Mouse (Mus musculus): ENCODE data around the gene Man2b1. TPM values are rescaled to one million over a fixed set of nuclear protein-coding genes. Genes with fewer than 3 reads are reported as not detected.

Gene Man2b1
- polyA plus RNA-seq, 1 experiment: 7.6 TPM

GRCm38 (mm10) chr8:85095566-85095965, 12.5 kb downstream of the Man2b1 start:
- TF ChIP-seq REST (IDR thresholded peaks at IDR 0.05; ENCODE audit: insufficient read depth, insufficient read length) (no peak), USF1 (IDR thresholded peaks at IDR 0.05; ENCODE audit: low read depth) (no peak), MYOD1 (IDR thresholded peaks at IDR 0.05; ENCODE audit: control insufficient read depth in 1 of 3, insufficient read length in 2 of 3, low read depth in 2 of 3) (no peak), POLR2A (IDR thresholded peaks at IDR 0.05; ENCODE audit: insufficient read length, low read depth) (no peak), TCF3 (IDR thresholded peaks at IDR 0.05; ENCODE audit: insufficient read length, low read depth) (no peak), SRF (IDR thresholded peaks at IDR 0.05; ENCODE audit: control insufficient read depth, insufficient read length, low read depth) (no peak), POLR2AphosphoS2 (IDR thresholded peaks at IDR 0.05; ENCODE audit: insufficient read length, low read depth) (no peak), CEBPB (IDR thresholded peaks at IDR 0.05; ENCODE audit: insufficient read depth, poor library complexity, severe bottlenecking) (no peak), MYOG (IDR thresholded peaks at IDR 0.05; ENCODE audit: control insufficient read depth in 1 of 3, insufficient read depth in 1 of 3, insufficient read length in 2 of 3, low read depth in 2 of 3) (no peak), E2F4 (IDR thresholded peaks at IDR 0.05; ENCODE audit: insufficient read depth) (no peak), TCF12 (IDR thresholded peaks at IDR 0.05; ENCODE audit: insufficient read depth, poor library complexity, severe bottlenecking) (no peak), MAX (IDR thresholded peaks at IDR 0.05; ENCODE audit: low read depth) (no peak)
- H3ac ChIP-seq (ENCODE audit: control insufficient read depth, insufficient read length): no peak overlapping the region
- H3K4me3 ChIP-seq: no peak overlapping the region
- H3K79me2 ChIP-seq (ENCODE audit: control insufficient read depth, insufficient read depth): no peaks in the 10 kb centered on the region
- H3K4me2 ChIP-seq (ENCODE audit: low read depth): no peak overlapping the region
- no peaks in the 10 kb centered on the region for H3K27me3 ChIP-seq (ENCODE audit: control insufficient read depth, insufficient read depth, insufficient read length)
- no peaks in the 10 kb centered on the region for H3K36me3 ChIP-seq (ENCODE audit: control insufficient read depth, insufficient read depth)

- H3ac ChIP-seq (ENCODE audit: control insufficient read depth, insufficient read length): no peak overlapping the region
- no peak for TF ChIP-seq POLR2AphosphoS2 (IDR thresholded peaks at IDR 0.05; ENCODE audit: insufficient read length, low read depth)
- TF ChIP-seq MAX (IDR thresholded peaks at IDR 0.05; ENCODE audit: low read depth): no peak
- TF ChIP-seq TCF12 (IDR thresholded peaks at IDR 0.05; ENCODE audit: insufficient read depth, poor library complexity, severe bottlenecking): no peak
- no peak for TF ChIP-seq CEBPB (IDR thresholded peaks at IDR 0.05; ENCODE audit: insufficient read depth, poor library complexity, severe bottlenecking)
- H3K4me2 ChIP-seq (ENCODE audit: low read depth): no peak overlapping the region
- H3K27me3 ChIP-seq (ENCODE audit: control insufficient read depth, insufficient read depth, insufficient read length): no peaks in the 10 kb centered on the region
- H3K4me3 ChIP-seq: no peak overlapping the region
- no peaks in the 10 kb centered on the region for H3K36me3 ChIP-seq (ENCODE audit: control insufficient read depth, insufficient read depth)
- H3K79me2 ChIP-seq (ENCODE audit: control insufficient read depth, insufficient read depth): no peaks in the 10 kb centered on the region
Observed at GRCm38 (mm10) chr8:85096196-85096595, 13.1 kb downstream of the Man2b1 start.

GRCm38 (mm10) chr8:85096850-85097249, 13.8 kb downstream of the Man2b1 start:
- Histone ChIP-seq H3K79me2 (ENCODE audit: control insufficient read depth, insufficient read depth) (no peaks in the 10 kb centered on the region), H3K4me2 (ENCODE audit: low read depth) (no peak overlapping the region), H3K27me3 (ENCODE audit: control insufficient read depth, insufficient read depth, insufficient read length) (no peaks in the 10 kb centered on the region), H3ac (ENCODE audit: control insufficient read depth, insufficient read length) (no peak overlapping the region), H3K36me3 (ENCODE audit: control insufficient read depth, insufficient read depth) (no peaks in the 10 kb centered on the region), H3K4me3 (no peak overlapping the region)
- no peak for TF ChIP-seq MYOG (IDR thresholded peaks at IDR 0.05; ENCODE audit: control insufficient read depth in 1 of 3, insufficient read depth in 1 of 3, insufficient read length in 2 of 3, low read depth in 2 of 3)
- TF ChIP-seq POLR2A (IDR thresholded peaks at IDR 0.05; ENCODE audit: insufficient read length, low read depth): no peak
- TF ChIP-seq REST (IDR thresholded peaks at IDR 0.05; ENCODE audit: insufficient read depth, insufficient read length): no peak
- no peak for TF ChIP-seq TCF12 (IDR thresholded peaks at IDR 0.05; ENCODE audit: insufficient read depth, poor library complexity, severe bottlenecking)
- TF ChIP-seq USF1 (IDR thresholded peaks at IDR 0.05; ENCODE audit: low read depth): no peak
- no peak for TF ChIP-seq SRF (IDR thresholded peaks at IDR 0.05; ENCODE audit: control insufficient read depth, insufficient read length, low read depth)
- TF ChIP-seq MYOD1 (IDR thresholded peaks at IDR 0.05; ENCODE audit: control insufficient read depth in 1 of 3, insufficient read length in 2 of 3, low read depth in 2 of 3): no peak
- TF ChIP-seq MAX (IDR thresholded peaks at IDR 0.05; ENCODE audit: low read depth): no peak

GRCm38 (mm10) chr8:85100076-85100665, 17.1 kb downstream of the Man2b1 start:
- Histone ChIP-seq H3K79me2 (ENCODE audit: control insufficient read depth, insufficient read depth) (no peaks in the 10 kb centered on the region), H3ac (ENCODE audit: control insufficient read depth, insufficient read length) (no peak overlapping the region), H3K27me3 (ENCODE audit: control insufficient read depth, insufficient read depth, insufficient read length) (no peaks in the 10 kb centered on the region), H3K4me2 (ENCODE audit: low read depth) (no peak overlapping the region), H3K36me3 (ENCODE audit: control insufficient read depth, insufficient read depth) (no peaks in the 10 kb centered on the region), H3K4me3 (no peak overlapping the region)
- TF ChIP-seq POLR2A (IDR thresholded peaks at IDR 0.05; ENCODE audit: insufficient read length, low read depth) (no peak), MYOG (IDR thresholded peaks at IDR 0.05; ENCODE audit: control insufficient read depth in 1 of 3, insufficient read depth in 1 of 3, insufficient read length in 2 of 3, low read depth in 2 of 3) (no peak), MAX (IDR thresholded peaks at IDR 0.05; ENCODE audit: low read depth) (no peak), TCF3 (IDR thresholded peaks at IDR 0.05; ENCODE audit: insufficient read length, low read depth) (no peak), TCF12 (IDR thresholded peaks at IDR 0.05; ENCODE audit: insufficient read depth, poor library complexity, severe bottlenecking) (no peak), CEBPB (IDR thresholded peaks at IDR 0.05; ENCODE audit: insufficient read depth, poor library complexity, severe bottlenecking) (no peak), MYOD1 (IDR thresholded peaks at IDR 0.05; ENCODE audit: control insufficient read depth in 1 of 3, insufficient read length in 2 of 3, low read depth in 2 of 3) (no peak), E2F4 (IDR thresholded peaks at IDR 0.05; ENCODE audit: insufficient read depth) (no peak), REST (IDR thresholded peaks at IDR 0.05; ENCODE audit: insufficient read depth, insufficient read length) (no peak), SRF (IDR thresholded peaks at IDR 0.05; ENCODE audit: control insufficient read depth, insufficient read length, low read depth) (no peak), USF1 (IDR thresholded peaks at IDR 0.05; ENCODE audit: low read depth) (no peak), POLR2AphosphoS2 (IDR thresholded peaks at IDR 0.05; ENCODE audit: insufficient read length, low read depth) (no peak)

GRCm38 (mm10) chr8:85113241-85113640, 30.2 kb downstream of the Man2b1 start:
- H3K4me3 ChIP-seq: no peak overlapping the region
- no peaks in the 10 kb centered on the region for H3K36me3 ChIP-seq (ENCODE audit: control insufficient read depth, insufficient read depth)
- H3K79me2 ChIP-seq (ENCODE audit: control insufficient read depth, insufficient read depth): no peaks in the 10 kb centered on the region
- H3ac ChIP-seq (ENCODE audit: control insufficient read depth, insufficient read length): no peak overlapping the region
- no peak overlapping the region for H3K4me2 ChIP-seq (ENCODE audit: low read depth)
- TF ChIP-seq USF1 (IDR thresholded peaks at IDR 0.05; ENCODE audit: low read depth) (no peak), REST (IDR thresholded peaks at IDR 0.05; ENCODE audit: insufficient read depth, insufficient read length) (no peak), CEBPB (IDR thresholded peaks at IDR 0.05; ENCODE audit: insufficient read depth, poor library complexity, severe bottlenecking) (no peak), TCF12 (IDR thresholded peaks at IDR 0.05; ENCODE audit: insufficient read depth, poor library complexity, severe bottlenecking) (no peak), E2F4 (IDR thresholded peaks at IDR 0.05; ENCODE audit: insufficient read depth) (no peak), MAX (IDR thresholded peaks at IDR 0.05; ENCODE audit: low read depth) (no peak), POLR2AphosphoS2 (IDR thresholded peaks at IDR 0.05; ENCODE audit: insufficient read length, low read depth) (no peak)
- no peaks in the 10 kb centered on the region for H3K27me3 ChIP-seq (ENCODE audit: control insufficient read depth, insufficient read depth, insufficient read length)

Data from myocyte (in vitro differentiated cells).